Mouse (Mus musculus) frontal cortex, postnatal 25 days (tissue): ENCODE measurements at regions not wholly inside any gene's neighbourhood (a gene's known extent, or its start where the extent isn't known, plus 50 kb on each side); places are given as distances from the start of the nearest gene placed in this dataset.

ENCODE experiments used
- DNase-seq, 2 experiments: peaks; one replicate each; pipeline ENCODE4 v3.0.0; 2022; ENCODE audit warnings: low spot score in 2 of 2

- DNase-seq = no peak
Observed at GRCm38 (mm10) chr8:59499618-59500017, 587.2 kb upstream of the Galntl6 start.

DNA sequence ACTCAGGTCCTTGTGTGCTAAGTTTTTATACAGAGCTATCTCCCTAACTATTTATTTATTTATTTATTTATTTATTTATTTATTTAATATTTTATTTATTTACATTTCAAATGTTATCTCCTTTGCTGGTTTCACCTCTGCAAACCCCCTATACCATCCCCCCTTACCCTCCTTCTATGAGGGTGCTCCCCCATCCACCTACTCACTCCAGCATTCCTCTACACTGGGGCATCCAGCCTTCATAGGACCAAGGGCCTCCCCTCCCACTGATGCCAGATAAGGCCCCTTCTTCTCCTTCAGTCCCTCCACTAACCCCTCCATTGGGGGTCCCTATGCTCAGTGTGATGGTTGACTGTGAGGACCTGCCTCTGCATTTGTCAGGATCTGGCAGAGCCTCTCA, 579.0 kb upstream of the Galntl6 start:
- DNase-seq = no peak

DNA sequence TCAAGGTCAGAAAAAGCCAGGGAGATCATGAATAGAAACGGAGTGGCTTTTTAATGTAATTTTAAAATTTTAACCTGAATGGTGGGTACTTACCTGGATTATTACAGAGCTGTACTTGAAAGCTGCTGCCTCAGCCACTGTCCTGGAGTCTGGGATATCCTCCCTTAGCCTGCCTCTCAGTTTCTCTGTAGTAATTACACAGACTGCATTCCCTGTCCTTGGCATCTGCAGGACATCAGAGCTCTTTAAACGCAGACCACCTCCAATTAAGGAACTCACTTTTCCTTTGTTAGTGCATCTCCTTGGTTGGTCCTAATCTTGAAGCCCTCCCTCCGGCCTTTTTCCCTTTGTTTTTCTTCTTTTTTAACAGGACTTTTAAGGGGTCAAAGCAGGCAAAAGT, 565.8 kb upstream of the Galntl6 start:
- DNase-seq = no peak

- DNase-seq = no peak
Observed at GRCm38 (mm10) chr8:59474195-59474594, 561.8 kb upstream of the Galntl6 start.

- no peak for DNase-seq
Observed at GRCm38 (mm10) chr8:59448622-59449021, 536.2 kb upstream of the Galntl6 start.

DNA sequence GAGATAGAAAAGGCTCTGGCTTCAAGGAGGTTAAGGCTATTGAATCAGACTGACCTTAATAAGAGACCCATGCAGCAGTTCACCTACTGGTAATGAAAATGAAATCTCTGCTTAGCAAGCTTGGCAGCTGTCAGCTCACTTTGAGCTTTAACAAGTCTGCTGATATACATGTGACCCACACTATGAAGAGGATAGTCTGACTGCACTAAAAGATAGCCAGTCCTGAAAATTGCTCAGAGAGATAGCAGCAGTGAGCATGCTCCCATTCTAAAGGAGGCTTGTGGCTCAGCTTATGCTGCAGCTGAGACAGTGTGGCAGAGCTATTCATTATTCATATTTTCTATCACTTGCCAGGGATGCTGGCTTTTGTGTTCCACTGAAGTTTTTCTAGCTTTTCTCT, 491.2 kb upstream of the Galntl6 start:
- DNase-seq = no peak

DNA sequence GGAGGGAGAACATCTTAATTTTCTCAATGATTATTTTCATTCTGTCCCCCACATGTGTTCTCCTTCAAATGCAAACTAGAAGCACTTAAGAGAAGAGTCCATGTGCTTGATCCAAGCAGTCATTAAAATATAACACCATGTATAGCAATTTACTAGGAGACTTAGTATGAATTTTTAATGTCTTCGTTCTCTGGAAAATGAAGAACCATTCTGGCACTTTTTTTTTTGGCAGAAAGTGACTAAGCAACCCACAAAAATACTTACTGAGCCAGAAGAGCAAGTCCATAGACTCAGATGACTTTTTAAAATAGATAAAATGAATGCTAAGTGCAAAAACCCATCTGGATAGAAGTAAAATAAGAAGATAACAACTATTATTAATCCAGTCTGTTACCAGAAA, 477.3 kb upstream of the Galntl6 start:
- no peak for DNase-seq

- DNase-seq = no peak
Observed at GRCm38 (mm10) chr8:59384711-59385110, 472.3 kb upstream of the Galntl6 start.

- DNase-seq = peak in 1 of 2 experiments; percentile 4
Observed at GRCm38 (mm10) chr8:59352983-59353382, 440.5 kb upstream of the Galntl6 start.

- no peak for DNase-seq
Observed at GRCm38 (mm10) chr8:59334990-59335389, 422.6 kb upstream of the Galntl6 start.
